ENCODE assay signal across 8 mouse cellular contexts in the genomic region with DNA sequence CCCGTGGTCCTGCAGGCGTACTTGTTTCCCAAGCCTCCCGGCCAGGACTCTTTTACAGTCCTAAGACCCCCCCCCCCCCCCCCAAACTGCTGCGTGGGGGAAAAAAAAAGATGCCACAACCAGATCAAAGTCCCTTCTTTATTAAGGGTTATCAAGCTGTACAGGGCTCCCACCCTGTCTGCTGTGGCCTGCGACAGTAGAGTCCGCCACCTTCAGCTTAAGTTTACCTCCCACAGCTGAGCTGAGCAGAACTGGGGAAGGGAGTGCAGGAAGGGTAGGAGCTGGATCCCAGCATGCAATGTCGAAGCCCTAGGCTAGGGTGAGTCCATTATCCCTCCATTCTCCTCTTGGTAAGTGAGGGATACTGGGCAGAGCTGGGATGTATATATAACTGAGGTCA. TPM values are rescaled to one million over a fixed set of nuclear protein-coding genes. Genes with fewer than 3 reads are reported as not detected.
DNase-seq lines count a peak whose midpoint lies in the region; ATAC-seq and TF ChIP-seq lines count a peak whose summit lies in the region.

No protein-coding gene starts in this region.

- no peaks in the 10 kb centered on the region for H3K27me3 ChIP-seq in kidney, embryonic 15.5 days
- H3K27me3 ChIP-seq in kidney, adult 2 months (replicated peaks; ENCODE audit: control insufficient read depth, insufficient read depth, low read length) = no peaks in the 10 kb centered on the region
- H3K27me3 ChIP-seq in embryonic facial prominence, embryonic 15.5 days = no peaks in the 10 kb centered on the region
- H3K27me3 ChIP-seq in limb, embryonic 10.5 days (ENCODE audit: low read depth, poor library complexity, severe bottlenecking) = no peaks in the 10 kb centered on the region
- H3K27me3 ChIP-seq in neural tube, embryonic 11.5 days (ENCODE audit: control insufficient read depth, insufficient read depth, low read length) = no peaks in the 10 kb centered on the region

- peak overlapping the region; percentile 49; the same call in 1 of the 2 replicates for H3K27ac ChIP-seq in kidney, embryonic 15.5 days
- no peak overlapping the region for H3K27ac ChIP-seq in kidney, adult 2 months (ENCODE audit: insufficient read depth, low read depth, low read length)
- H3K27ac ChIP-seq in embryonic facial prominence, embryonic 15.5 days (replicated peaks) = no peak overlapping the region
- H3K27ac ChIP-seq in limb, embryonic 10.5 days = peak overlapping the region; percentile 64
- H3K27ac ChIP-seq in neural tube, embryonic 11.5 days (ENCODE audit: low read depth, low read length) = no peak overlapping the region

- H3K4me3 ChIP-seq in kidney, embryonic 15.5 days (replicated peaks) = peak overlapping the region; percentile 64; the same call in 1 of the 2 replicates
- H3K4me3 ChIP-seq in kidney, adult 2 months (ENCODE audit: insufficient read depth, low read depth, low read length) = no peak overlapping the region
- H3K4me3 ChIP-seq in embryonic facial prominence, embryonic 15.5 days (replicated peaks) = peak overlapping the region; percentile 51; the same call in 1 of the 2 replicates
- H3K4me3 ChIP-seq in limb, embryonic 10.5 days = peak overlapping the region; percentile 66
- no peak overlapping the region for H3K4me3 ChIP-seq in neural tube, embryonic 11.5 days (ENCODE audit: low read depth, low read length)

- TF ChIP-seq POLR2A in kidney, adult 2 months (IDR thresholded peaks at IDR 0.05; ENCODE audit: low read depth, low read length) = no peak

- no peaks in the 10 kb centered on the region for H3K9me3 ChIP-seq in kidney, embryonic 15.5 days (replicated peaks)
- H3K9me3 ChIP-seq in embryonic facial prominence, embryonic 15.5 days (replicated peaks) = no peaks in the 10 kb centered on the region
- H3K9me3 ChIP-seq in limb, embryonic 10.5 days (replicated peaks) = no peaks in the 10 kb centered on the region
- H3K9me3 ChIP-seq in neural tube, embryonic 11.5 days (ENCODE audit: control insufficient read depth, low read length) = no peaks in the 10 kb centered on the region

- ATAC-seq in kidney, embryonic 15.5 days (replicated peaks; ENCODE audit: low FRiP score) = no peak
- ATAC-seq in embryonic facial prominence, embryonic 15.5 days (ENCODE audit: insufficient number of reproducible peaks, low FRiP score, low TSS enrichment, low read depth) = no peak
- ATAC-seq in neural tube, embryonic 11.5 days (ENCODE audit: insufficient read depth, low FRiP score, low TSS enrichment) = 0 out of 2 replicates have a peak, but pooled peaks have one; percentile 12

- no peak overlapping the region for H3K9ac ChIP-seq in kidney, embryonic 15.5 days
- no peak overlapping the region for H3K9ac ChIP-seq in embryonic facial prominence, embryonic 15.5 days
- H3K9ac ChIP-seq in neural tube, embryonic 11.5 days (ENCODE audit: low read length) = no peak overlapping the region

- H3K4me1 ChIP-seq in kidney, embryonic 15.5 days = peaks cover 20% of the 10 kb centered on the region
- no peaks in the 10 kb centered on the region for H3K4me1 ChIP-seq in kidney, adult 2 months (ENCODE audit: control insufficient read depth, insufficient read depth, low read length)
- H3K4me1 ChIP-seq in embryonic facial prominence, embryonic 15.5 days = peaks cover 20% of the 10 kb centered on the region
- H3K4me1 ChIP-seq in limb, embryonic 10.5 days = peaks cover 24% of the 10 kb centered on the region
- peaks cover 7% of the 10 kb centered on the region for H3K4me1 ChIP-seq in neural tube, embryonic 11.5 days (ENCODE audit: control insufficient read depth, insufficient read depth, low read length)

- DNase-seq in kidney, adult 2 months = no peak
- DNase-seq in limb, embryonic 10.5 days (ENCODE audit: low spot score) = no peak
- no peak for DNase-seq in neural tube, embryonic 11.5 days (ENCODE audit: low spot score)
- DNase-seq in left cerebral cortex, postnatal 4 days = no peak
- DNase-seq in adrenal gland, adult 18-20 months (ENCODE audit: low spot score in 2 of 2) = no peak
- no peak for DNase-seq in layer of hippocampus, adult 18-20 months (ENCODE audit: low spot score in 2 of 2)

- WGBS in kidney, embryonic 15.5 days = 25% methylated on average over 7 of the region's 7 CpGs
- 31% methylated on average over 7 of the region's 7 CpGs for WGBS in kidney, adult 2 months
- WGBS in embryonic facial prominence, embryonic 15.5 days = 30% methylated on average over 7 of the region's 7 CpGs
- WGBS in limb, embryonic 10.5 days = 42% methylated on average over 7 of the region's 7 CpGs
- 35% methylated on average over 6 of the region's 7 CpGs for WGBS in neural tube, embryonic 11.5 days

- no peak for TF ChIP-seq CTCF in kidney, adult 2 months (conservative IDR thresholded peaks at IDR 0.05; ENCODE audit: insufficient read depth, insufficient read length, low read depth, low read length)

- peaks cover 66% of the 10 kb centered on the region for H3K36me3 ChIP-seq in kidney, embryonic 15.5 days
- H3K36me3 ChIP-seq in kidney, adult 2 months (ENCODE audit: control insufficient read depth, insufficient read depth, low read length) = peaks cover 3% of the 10 kb centered on the region
- peaks cover 59% of the 10 kb centered on the region for H3K36me3 ChIP-seq in embryonic facial prominence, embryonic 15.5 days
- peaks cover 65% of the 10 kb centered on the region for H3K36me3 ChIP-seq in limb, embryonic 10.5 days
- peaks cover 12% of the 10 kb centered on the region for H3K36me3 ChIP-seq in neural tube, embryonic 11.5 days (ENCODE audit: control insufficient read depth, insufficient read depth, low read length)

- H3K4me2 ChIP-seq in kidney, embryonic 15.5 days = peak overlapping the region; percentile 83
- H3K4me2 ChIP-seq in embryonic facial prominence, embryonic 15.5 days (replicated peaks) = peak overlapping the region; percentile 92
- peak overlapping the region; percentile 100 for H3K4me2 ChIP-seq in neural tube, embryonic 11.5 days (ENCODE audit: low read depth)

- intact Hi-C loops in left cerebral cortex, postnatal 4 days (cut with DNase I) = no loop called here

RNA-seq across cellular contexts. Expression of a gene that starts 0.5 kb away (rescaled TPM):
- polyA plus RNA-seq in kidney, embryonic 15.5 days (2015; fragmentation: Nextera tagmentation; extraction: Ambion mirVana) = 30.8 and 36.5 TPM in 2 replicates
- polyA plus RNA-seq in kidney, adult 2 months (2012; rRNA removed) = 41.3 and 47.0 TPM in 2 replicates
- 20.7 and 23.3 TPM in 2 replicates for polyA plus RNA-seq in embryonic facial prominence, embryonic 15.5 days (2015; fragmentation: Nextera tagmentation; extraction: Ambion mirVana)
- 38.0 and 39.0 TPM in 2 replicates for polyA plus RNA-seq in limb, embryonic 10.5 days (2016; fragmentation: Nextera tagmentation; extraction: Ambion mirVana)
- polyA plus RNA-seq in neural tube, embryonic 11.5 days (2014; fragmentation: Nextera tagmentation; extraction: Ambion mirVana) = 30.4 and 30.6 TPM in 2 replicates
- total RNA-seq in left cerebral cortex, postnatal 4 days (2021) = 10 to 100 TPM; 47.4 to 48.1 TPM
- total RNA-seq in adrenal gland, adult 18-20 months (2021) = 10 to 100 TPM; 23.1 to 23.3 TPM
- 10 to 100 TPM; 26.8 to 30.3 TPM for total RNA-seq in layer of hippocampus, adult 18-20 months (2021)

RNA-seq across cellular contexts. Expression of a gene that starts 11.2 kb away (rescaled TPM):
- 24.9 and 26.8 TPM in 2 replicates for polyA plus RNA-seq in kidney, embryonic 15.5 days (2015; fragmentation: Nextera tagmentation; extraction: Ambion mirVana)
- polyA plus RNA-seq in kidney, adult 2 months (2012; rRNA removed) = 14.5 and 17.0 TPM in 2 replicates
- 27.9 and 30.2 TPM in 2 replicates for polyA plus RNA-seq in embryonic facial prominence, embryonic 15.5 days (2015; fragmentation: Nextera tagmentation; extraction: Ambion mirVana)
- 22.0 and 24.8 TPM in 2 replicates for polyA plus RNA-seq in limb, embryonic 10.5 days (2016; fragmentation: Nextera tagmentation; extraction: Ambion mirVana)
- polyA plus RNA-seq in neural tube, embryonic 11.5 days (2014; fragmentation: Nextera tagmentation; extraction: Ambion mirVana) = 14.9 and 18.2 TPM in 2 replicates
- 10 to 100 TPM; 12.7 to 18.1 TPM for total RNA-seq in left cerebral cortex, postnatal 4 days (2021)
- 10 to 100 TPM; 13.0 to 18.5 TPM for total RNA-seq in adrenal gland, adult 18-20 months (2021)
- total RNA-seq in layer of hippocampus, adult 18-20 months (2021) = 10 to 100 TPM; 26.1 to 26.8 TPM

RNA-seq across cellular contexts. Expression of a gene that starts 11.3 kb away (rescaled TPM):
- polyA plus RNA-seq in kidney, embryonic 15.5 days (2015; fragmentation: Nextera tagmentation; extraction: Ambion mirVana) = 29.3 and 33.3 TPM in 2 replicates
- 67.5 and 86.5 TPM in 2 replicates for polyA plus RNA-seq in kidney, adult 2 months (2012; rRNA removed)
- polyA plus RNA-seq in embryonic facial prominence, embryonic 15.5 days (2015; fragmentation: Nextera tagmentation; extraction: Ambion mirVana) = 32.5 and 37.7 TPM in 2 replicates
- polyA plus RNA-seq in limb, embryonic 10.5 days (2016; fragmentation: Nextera tagmentation; extraction: Ambion mirVana) = 19.1 and 23.9 TPM in 2 replicates
- polyA plus RNA-seq in neural tube, embryonic 11.5 days (2014; fragmentation: Nextera tagmentation; extraction: Ambion mirVana) = 21.8 and 27.0 TPM in 2 replicates
- 10 to 100 TPM; 62.7 to 75.7 TPM for total RNA-seq in left cerebral cortex, postnatal 4 days (2021)
- 10 to 100 TPM; 38.0 to 42.7 TPM for total RNA-seq in adrenal gland, adult 18-20 months (2021)
- total RNA-seq in layer of hippocampus, adult 18-20 months (2021) = 100 to 1,000 TPM; 108 to 115 TPM

RNA-seq across cellular contexts. Expression of a gene that starts 12.3 kb away (rescaled TPM):
- 41.3 and 42.4 TPM in 2 replicates for polyA plus RNA-seq in kidney, embryonic 15.5 days (2015; fragmentation: Nextera tagmentation; extraction: Ambion mirVana)
- 61.6 and 73.7 TPM in 2 replicates for polyA plus RNA-seq in kidney, adult 2 months (2012; rRNA removed)
- 46.5 and 51.2 TPM in 2 replicates for polyA plus RNA-seq in embryonic facial prominence, embryonic 15.5 days (2015; fragmentation: Nextera tagmentation; extraction: Ambion mirVana)
- 28.7 and 35.5 TPM in 2 replicates for polyA plus RNA-seq in limb, embryonic 10.5 days (2016; fragmentation: Nextera tagmentation; extraction: Ambion mirVana)
- polyA plus RNA-seq in neural tube, embryonic 11.5 days (2014; fragmentation: Nextera tagmentation; extraction: Ambion mirVana) = 31.7 and 38.3 TPM in 2 replicates
- total RNA-seq in left cerebral cortex, postnatal 4 days (2021) = 10 to 100 TPM; 19.2 to 21.4 TPM
- 10 to 100 TPM; 29.4 to 31.8 TPM for total RNA-seq in adrenal gland, adult 18-20 months (2021)
- 10 to 100 TPM; 35.1 to 38.9 TPM for total RNA-seq in layer of hippocampus, adult 18-20 months (2021)

RNA-seq across cellular contexts. Expression of a gene that starts 29.9 kb away (rescaled TPM):
- 44.9 and 45.8 TPM in 2 replicates for polyA plus RNA-seq in kidney, embryonic 15.5 days (2015; fragmentation: Nextera tagmentation; extraction: Ambion mirVana)
- 118 and 146 TPM in 2 replicates for polyA plus RNA-seq in kidney, adult 2 months (2012; rRNA removed)
- 18.2 and 25.1 TPM in 2 replicates for polyA plus RNA-seq in embryonic facial prominence, embryonic 15.5 days (2015; fragmentation: Nextera tagmentation; extraction: Ambion mirVana)
- 10.3 and 12.8 TPM in 2 replicates for polyA plus RNA-seq in limb, embryonic 10.5 days (2016; fragmentation: Nextera tagmentation; extraction: Ambion mirVana)
- polyA plus RNA-seq in neural tube, embryonic 11.5 days (2014; fragmentation: Nextera tagmentation; extraction: Ambion mirVana) = 14.7 and 15.0 TPM in 2 replicates
- total RNA-seq in left cerebral cortex, postnatal 4 days (2021) = 10 to 100 TPM; 24.3 to 25.3 TPM
- 10 to 100 TPM; 16.6 to 22.8 TPM for total RNA-seq in adrenal gland, adult 18-20 months (2021)
- 10 to 100 TPM; 12.0 to 13.4 TPM for total RNA-seq in layer of hippocampus, adult 18-20 months (2021)

Comparison
In these comparisons a context has a peak if more than half of its experiments do, and no peak if none do; other contexts are left out.
1. H3K27ac ChIP-seq: peak in kidney, embryonic 15.5 days (single experiment) and limb, embryonic 10.5 days (single experiment); none in kidney, adult 2 months (single experiment), embryonic facial prominence, embryonic 15.5 days (single experiment) and neural tube, embryonic 11.5 days (single experiment).
2. H3K4me3 ChIP-seq: peak in kidney, embryonic 15.5 days (single experiment), embryonic facial prominence, embryonic 15.5 days (single experiment) and limb, embryonic 10.5 days (single experiment); none in kidney, adult 2 months (single experiment) and neural tube, embryonic 11.5 days (single experiment).
3. Peak in every context shown above with its lines, with median percentiles within 50 percentile points of each other: H3K4me2 ChIP-seq.